Mouse (Mus musculus) hindbrain, postnatal 0 days (tissue): ENCODE measurements at regions not wholly inside any gene's neighbourhood (a gene's known extent, or its start where the extent isn't known, plus 50 kb on each side); places are given as distances from the start of the nearest gene placed in this dataset.
A peak's percentile ranks its signal among the peaks of the same experiment; 100 is the strongest.

Experiments used
- ATAC-seq: fragments of 200-750 bp; cut with Nextera tagmentation; 2 replicates; pipeline ENCODE4 v1.8.0; 2017; ENCODE audit warnings: mild to moderate bottlenecking, moderate TSS enrichment, moderate library complexity
- DNase-seq: peaks from one replicate; pipeline ENCODE4 v3.0.0-alpha.2; 2015; ENCODE audit warnings: low spot score
- H3K27ac ChIP-seq: fragments of 300-500 bp; sonication (generic); 2 replicates; pipeline ENCODE4 v1.5.1; 2014; ENCODE audit warnings: mild to moderate bottlenecking
- H3K27me3 ChIP-seq: fragments of 300-500 bp; sonication (generic); 2 replicates; pipeline ENCODE4 v1.6.1; 2014; ENCODE audit warnings: low read length, mixed read lengths; ENCODE audit not compliant: insufficient read depth
- H3K36me3 ChIP-seq: fragments of 300-500 bp; sonication (generic); 2 replicates; pipeline ENCODE4 v1.6.1; 2014; ENCODE audit warnings: low read length, mixed read lengths; ENCODE audit not compliant: insufficient read depth
- H3K4me1 ChIP-seq: fragments of 300-500 bp; sonication (generic); 2 replicates; pipeline ENCODE4 v1.6.1; 2014; ENCODE audit warnings: antibody characterized with exemption, low read length, mixed read lengths; ENCODE audit not compliant: insufficient read depth
- H3K4me2 ChIP-seq: fragments of 300-500 bp; sonication (generic); 2 replicates; pipeline ENCODE4 v1.6.1; 2014; ENCODE audit warnings: low read depth, mild to moderate bottlenecking, low read length, moderate library complexity, mixed read lengths
- H3K4me3 ChIP-seq: fragments of 300-500 bp; sonication (generic); 2 replicates; pipeline ENCODE4 v1.5.1; 2014; ENCODE audit warnings: low read length
- H3K9ac ChIP-seq: fragments of 300-500 bp; sonication (generic); replicated peaks from 2 replicates; pipeline ENCODE4 v1.6.1; 2014; ENCODE audit warnings: mild to moderate bottlenecking, low read length, moderate library complexity, mixed read lengths
- H3K9me3 ChIP-seq: fragments of 300-500 bp; sonication (generic); 2 replicates; pipeline ENCODE4 v1.6.1; 2016; ENCODE audit warnings: low read length, mixed read lengths
- CTCF ChIP-seq: IDR thresholded peaks from 2 replicates; pipeline ENCODE4 v1.5.1; 2016; ENCODE audit warnings: antibody characterized with exemption, control low read depth, low read depth
- WGBS: fragments of 180-500 bp; shearing (Covaris S2); extraction: QIAGEN DNeasy Blood & Tissue Kit; methylation state at CpG from one replicate; pipeline ENCODE4 v1.1.7; 2014; 5-methylcytosine and 5-hydroxymethylcytosine counted together

GRCm38 (mm10) chr15:103627085-103627484, 62.2 kb upstream of the Glycam1 start:
- ATAC-seq, result peak; percentile 90
- H3K4me2 ChIP-seq, result no peak overlapping the region
- H3K27me3 ChIP-seq, result no peaks in the 10 kb centered on the region
- no peaks in the 10 kb centered on the region for H3K9me3 ChIP-seq
- no peak overlapping the region for H3K4me3 ChIP-seq
- DNase-seq, result peak; percentile 76
- H3K27ac ChIP-seq, result peak overlapping the region; percentile 32; the same call in 1 of the 2 replicates
- H3K9ac ChIP-seq, result no peak overlapping the region
- no peaks in the 10 kb centered on the region for H3K4me1 ChIP-seq
- no peaks in the 10 kb centered on the region for H3K36me3 ChIP-seq
- no peak for TF ChIP-seq CTCF
- 7% methylated on average over 1 of the region's 1 CpGs for WGBS
